Mouse (Mus musculus) heart, embryonic 15.5 days (tissue): Measurements from ENCODE around the gene Ppm1l. TPM values are rescaled to one million over a fixed set of nuclear protein-coding genes. Genes with fewer than 3 reads are reported as not detected.

Source experiments
- ATAC-seq: fragments of 200-750 bp; cut with Nextera tagmentation; replicated peaks from 2 replicates; pipeline ENCODE4 v1.8.0; 2017; ENCODE audit warnings: low read depth, moderate TSS enrichment; ENCODE audit not compliant: insufficient number of reproducible peaks, insufficient read depth, low FRiP score
- H3K27ac ChIP-seq: fragments of 300-500 bp; sonication (generic); 2 replicates; pipeline ENCODE4 v1.5.1; 2015; ENCODE audit warnings: mild to moderate bottlenecking, inconsistent platforms
- H3K27me3 ChIP-seq: fragments of 300-500 bp; sonication (generic); 2 replicates; pipeline ENCODE4 v1.6.1; 2015; ENCODE audit warnings: inconsistent platforms
- H3K36me3 ChIP-seq: fragments of 300-500 bp; sonication (generic); 2 replicates; pipeline ENCODE4 v1.6.1; 2015; ENCODE audit warnings: mild to moderate bottlenecking, inconsistent platforms
- H3K4me1 ChIP-seq: fragments of 300-500 bp; sonication (generic); replicated peaks from 2 replicates; pipeline ENCODE4 v1.6.1; 2015; ENCODE audit warnings: inconsistent platforms
- H3K4me2 ChIP-seq: fragments of 300-500 bp; sonication (generic); 2 replicates; pipeline ENCODE4 v1.6.1; 2015; ENCODE audit warnings: inconsistent platforms, mild to moderate bottlenecking, moderate library complexity
- H3K4me3 ChIP-seq: fragments of 300-500 bp; sonication (generic); 2 replicates; pipeline ENCODE4 v1.5.1; 2015; ENCODE audit warnings: mild to moderate bottlenecking, inconsistent platforms
- H3K9ac ChIP-seq: fragments of 300-500 bp; sonication (generic); 2 replicates; pipeline ENCODE4 v1.6.1; 2015; ENCODE audit warnings: mild to moderate bottlenecking, inconsistent platforms
- H3K9me3 ChIP-seq: fragments of 300-500 bp; sonication (generic); replicated peaks from 2 replicates; pipeline ENCODE4 v1.6.1; 2016; ENCODE audit warnings: inconsistent platforms
- WGBS: fragments of 180-500 bp; shearing (Covaris S2); methylation state at CpG from one replicate; pipeline ENCODE4 v1.1.7; 2015; ENCODE audit warnings: mixed read lengths; 5-methylcytosine and 5-hydroxymethylcytosine counted together
- polyA plus RNA-seq: library from polyadenylated mRNA; unstranded; fragments of >200 nt; fragmentation: Nextera tagmentation; extraction: Ambion mirVana; gene quantifications from 2 replicates; pipeline ENCODE4 v1.2.1, GENCODE M21; 2015

Gene Ppm1l
- polyA plus RNA-seq, 1 experiment from 2014 or later, result 8.5 TPM

GRCm38 (mm10) chr3:69588101-69588760, 271.6 kb downstream of the Ppm1l start:
- Histone ChIP-seq H3K9ac (no peak overlapping the region), H3K27me3 (no peaks in the 10 kb centered on the region), H3K4me1 (peaks cover 8% of the 10 kb centered on the region), H3K4me3 (peak overlapping the region; percentile 1; the same call in 1 of the 2 replicates), H3K4me2 (peak overlapping the region; percentile 39), H3K9me3 (no peaks in the 10 kb centered on the region), H3K27ac (0 out of 2 replicates have a peak overlapping the region, but pooled peaks have one; percentile 7), H3K36me3 (no peaks in the 10 kb centered on the region)
- ATAC-seq, result peak; percentile 69; the same call in 1 of the 2 replicates
- WGBS, result 15% methylated on average over 10 of the region's 10 CpGs

GRCm38 (mm10) chr3:69593426-69593825, 276.8 kb downstream of the Ppm1l start:
- WGBS, result 82% methylated on average over 8 of the region's 8 CpGs
- peaks cover 14% of the 10 kb centered on the region for H3K4me1 ChIP-seq

GRCm38 (mm10) chr3:69594071-69594470, 277.4 kb downstream of the Ppm1l start:
- no peak overlapping the region for H3K4me2 ChIP-seq
- no peak overlapping the region for H3K27ac ChIP-seq
- no peak overlapping the region for H3K4me3 ChIP-seq
- H3K9me3 ChIP-seq, result no peaks in the 10 kb centered on the region
- ATAC-seq, result no peak
- WGBS, result 67% methylated on average over 9 of the region's 9 CpGs
- H3K4me1 ChIP-seq, result peaks cover 13% of the 10 kb centered on the region
- no peaks in the 10 kb centered on the region for H3K27me3 ChIP-seq
- no peaks in the 10 kb centered on the region for H3K36me3 ChIP-seq
- H3K9ac ChIP-seq, result no peak overlapping the region

More at GRCm38 (mm10) chr3:69593426-69593825, 276.8 kb downstream of the Ppm1l start:
- Histone ChIP-seq H3K4me2 (no peak overlapping the region), H3K4me3 (no peak overlapping the region), H3K36me3 (no peaks in the 10 kb centered on the region), H3K9me3 (no peaks in the 10 kb centered on the region), H3K27ac (no peak overlapping the region), H3K9ac (no peak overlapping the region), H3K27me3 (no peaks in the 10 kb centered on the region)
- no peak for ATAC-seq

- 78% methylated on average over 3 of the region's 3 CpGs for WGBS
- Histone ChIP-seq H3K4me3 (no peak overlapping the region), H3K36me3 (no peaks in the 10 kb centered on the region), H3K4me1 (peaks cover 15% of the 10 kb centered on the region), H3K27me3 (no peaks in the 10 kb centered on the region), H3K27ac (no peak overlapping the region), H3K9ac (no peak overlapping the region), H3K9me3 (no peaks in the 10 kb centered on the region), H3K4me2 (no peak overlapping the region)
- ATAC-seq, result no peak
Measured at GRCm38 (mm10) chr3:69596116-69596515, 279.5 kb downstream of the Ppm1l start.

GRCm38 (mm10) chr3:69597211-69597610, 280.6 kb downstream of the Ppm1l start:
- Histone ChIP-seq H3K27ac (no peak overlapping the region), H3K9me3 (no peaks in the 10 kb centered on the region), H3K4me2 (peak overlapping the region; percentile 96; the same call in 1 of the 2 replicates), H3K36me3 (no peaks in the 10 kb centered on the region), H3K4me3 (no peak overlapping the region), H3K4me1 (peaks cover 15% of the 10 kb centered on the region), H3K9ac (no peak overlapping the region), H3K27me3 (no peaks in the 10 kb centered on the region)
- WGBS, result 90% methylated on average over 6 of the region's 6 CpGs
- ATAC-seq, result no peak

- Histone ChIP-seq H3K27ac (peak overlapping the region; percentile 27; the same call in 1 of the 2 replicates), H3K27me3 (no peaks in the 10 kb centered on the region), H3K4me1 (peaks cover 15% of the 10 kb centered on the region), H3K4me2 (peak overlapping the region; percentile 96), H3K9me3 (no peaks in the 10 kb centered on the region), H3K4me3 (peak overlapping the region; percentile 73), H3K36me3 (no peaks in the 10 kb centered on the region), H3K9ac (peak overlapping the region; percentile 68)
- 23% methylated on average over 7 of the region's 7 CpGs for WGBS
- no peak for ATAC-seq
Measured at GRCm38 (mm10) chr3:69597816-69598215, 281.2 kb downstream of the Ppm1l start.

GRCm38 (mm10) chr3:69598261-69599165, 281.9 kb downstream of the Ppm1l start, which contains the start of gene B3galnt1:
B3galnt1 (minus strand) TSS chr3:69598960.
- Histone ChIP-seq H3K4me2 (peak within 1 kb of the TSS; percentile 96), H3K9ac (peak within 1 kb of the TSS; percentile 68), H3K27ac (peak within 1 kb of the TSS; percentile 27; the same call in 1 of the 2 replicates), H3K4me3 (peak within 1 kb of the TSS; percentile 73), H3K9me3 (no peaks in the 10 kb centered on the region), H3K27me3 (no peaks in the 10 kb centered on the region), H3K4me1 (peaks cover 15% of the 10 kb centered on the region), H3K36me3 (no peaks in the 10 kb centered on the region)
- WGBS, result under 1% methylated on average over 84 of the region's 99 CpGs
- ATAC-seq, result peak; percentile 65

GRCm38 (mm10) chr3:69599166-69599500, 282.5 kb downstream of the Ppm1l start:
- H3K27ac ChIP-seq, result no peak overlapping the region
- no peaks in the 10 kb centered on the region for H3K36me3 ChIP-seq
- no peaks in the 10 kb centered on the region for H3K27me3 ChIP-seq
- peak overlapping the region; percentile 68; the same call in 1 of the 2 replicates for H3K9ac ChIP-seq
- WGBS, result 26% methylated on average over 5 of the region's 5 CpGs
- peak overlapping the region; percentile 96 for H3K4me2 ChIP-seq
- no peaks in the 10 kb centered on the region for H3K9me3 ChIP-seq
- 0 out of 2 replicates have a peak, but pooled peaks have one; percentile 19 for ATAC-seq
- peak overlapping the region; percentile 73 for H3K4me3 ChIP-seq
- peaks cover 14% of the 10 kb centered on the region for H3K4me1 ChIP-seq

- ATAC-seq, result no peak
- 71% methylated on average over 1 of the region's 1 CpGs for WGBS
- no peaks in the 10 kb centered on the region for H3K4me1 ChIP-seq
Measured at GRCm38 (mm10) chr3:69606923-69607322, 290.3 kb downstream of the Ppm1l start.

GRCm38 (mm10) chr3:69607468-69607867, 290.8 kb downstream of the Ppm1l start:
- no peaks in the 10 kb centered on the region for H3K27me3 ChIP-seq
- no peak overlapping the region for H3K4me3 ChIP-seq
- no peaks in the 10 kb centered on the region for H3K4me1 ChIP-seq
- H3K9me3 ChIP-seq, result no peaks in the 10 kb centered on the region
- 46% methylated on average over 1 of the region's 1 CpGs for WGBS
- no peak overlapping the region for H3K9ac ChIP-seq
- ATAC-seq, result no peak
- H3K4me2 ChIP-seq, result no peak overlapping the region
- H3K36me3 ChIP-seq, result no peaks in the 10 kb centered on the region
- no peak overlapping the region for H3K27ac ChIP-seq

More at GRCm38 (mm10) chr3:69606923-69607322, 290.3 kb downstream of the Ppm1l start:
- no peaks in the 10 kb centered on the region for H3K36me3 ChIP-seq
- H3K27ac ChIP-seq, result no peak overlapping the region
- H3K9ac ChIP-seq, result no peak overlapping the region
- H3K9me3 ChIP-seq, result no peaks in the 10 kb centered on the region
- no peak overlapping the region for H3K4me2 ChIP-seq
- H3K4me3 ChIP-seq, result no peak overlapping the region
- no peaks in the 10 kb centered on the region for H3K27me3 ChIP-seq

- Histone ChIP-seq H3K27me3 (no peaks in the 10 kb centered on the region), H3K4me3 (no peak overlapping the region), H3K36me3 (no peaks in the 10 kb centered on the region), H3K4me2 (no peak overlapping the region), H3K27ac (no peak overlapping the region), H3K4me1 (no peaks in the 10 kb centered on the region), H3K9ac (no peak overlapping the region), H3K9me3 (no peaks in the 10 kb centered on the region)
- ATAC-seq, result no peak
- 91% methylated on average over 5 of the region's 5 CpGs for WGBS
Measured at GRCm38 (mm10) chr3:69607909-69608308, 291.2 kb downstream of the Ppm1l start.
